Mouse (Mus musculus) forebrain, embryonic 14.5 days (tissue): Measurements from ENCODE around the gene Snx25. TPM values are rescaled to one million over a fixed set of nuclear protein-coding genes. Genes with fewer than 3 reads are reported as not detected.

Source experiments
- ATAC-seq: fragments of 200-750 bp; cut with Nextera tagmentation; 2 replicates; pipeline ENCODE4 v1.8.0; 2017; ENCODE audit warnings: mild to moderate bottlenecking, moderate library complexity
- DNase-seq: peaks from one replicate; pipeline ENCODE4 v3.0.0-alpha.2; 2015; ENCODE audit warnings: low spot score
- H3K27ac ChIP-seq: fragments of 300-500 bp; sonication (generic); 2 replicates; pipeline ENCODE4 v1.5.1; 2014; ENCODE audit warnings: low read depth, mild to moderate bottlenecking, control low read depth, low read length, moderate library complexity
- H3K27me3 ChIP-seq: fragments of 300-500 bp; sonication (generic); replicated peaks from 2 replicates; pipeline ENCODE4 v1.6.1; 2014; ENCODE audit warnings: low read length, control low read depth, mixed read lengths; ENCODE audit not compliant: control insufficient read depth, insufficient read depth
- H3K36me3 ChIP-seq: fragments of 300-500 bp; sonication (generic); 2 replicates; pipeline ENCODE4 v1.6.1; 2014; ENCODE audit warnings: low read length, control low read depth; ENCODE audit not compliant: control insufficient read depth, insufficient read depth
- H3K4me1 ChIP-seq: fragments of 300-500 bp; sonication (generic); 2 replicates; pipeline ENCODE4 v1.6.1; 2014; ENCODE audit warnings: antibody characterized with exemption, low read length, control low read depth; ENCODE audit not compliant: control insufficient read depth, insufficient read depth
- H3K4me2 ChIP-seq: fragments of 300-500 bp; sonication (generic); 2 replicates; pipeline ENCODE4 v1.6.1; 2014; ENCODE audit warnings: mild to moderate bottlenecking, control low read depth, low read length
- H3K4me3 ChIP-seq: fragments of 300-500 bp; sonication (generic); 2 replicates; pipeline ENCODE4 v1.5.1; 2014; ENCODE audit warnings: low read depth, low read length, control low read depth
- H3K9ac ChIP-seq: fragments of 300-500 bp; sonication (generic); 2 replicates; pipeline ENCODE4 v1.6.1; 2014; ENCODE audit warnings: mild to moderate bottlenecking, low read length, control low read depth, moderate library complexity
- H3K9me3 ChIP-seq: fragments of 300-500 bp; sonication (generic); replicated peaks from 2 replicates; pipeline ENCODE4 v1.6.1; 2016; ENCODE audit warnings: low read length, control low read depth, mixed read lengths; ENCODE audit not compliant: control insufficient read depth
- WGBS: fragments of 180-500 bp; shearing (Covaris S2); extraction: QIAGEN DNeasy Blood & Tissue Kit; methylation state at CpG from one replicate; pipeline ENCODE4 v1.1.7; 2014; 5-methylcytosine and 5-hydroxymethylcytosine counted together
- polyA plus RNA-seq: library from polyadenylated mRNA; unstranded; fragments of >200 nt; fragmentation: Nextera tagmentation; extraction: Ambion mirVana; gene quantifications from 2 replicates; pipeline ENCODE4 v1.2.1, GENCODE M21; 2014

Gene Snx25
- polyA plus RNA-seq, 1 experiment from 2014 or later, result 7.4 TPM

- no peaks in the 10 kb centered on the region for H3K27me3 ChIP-seq
- peak overlapping the region; percentile 77 for H3K4me2 ChIP-seq
- H3K9ac ChIP-seq, result peak overlapping the region; percentile 88
- peak overlapping the region; percentile 79 for H3K27ac ChIP-seq
- H3K4me1 ChIP-seq, result peaks cover 11% of the 10 kb centered on the region; the same call in 1 of the 2 replicates
- DNase-seq (peak; percentile 97), ATAC-seq (peak; percentile 98)
- no peaks in the 10 kb centered on the region for H3K9me3 ChIP-seq
- H3K36me3 ChIP-seq, result no peaks in the 10 kb centered on the region
- WGBS, result 3% methylated on average over 68 of the region's 77 CpGs
- peak overlapping the region; percentile 78 for H3K4me3 ChIP-seq
Measured at GRCm38 (mm10) chr8:46162953-46163869, 11.3 kb upstream of the Snx25 start.

GRCm38 (mm10) chr8:46153042-46153441 lies 1.1 kb upstream of the Snx25 start:
- whole genome bisulfite sequencing, result 25% methylated on average over 2 of the region's 2 CpGs
- Histone ChIP-seq H3K4me3 (no peak overlapping the region), H3K27ac (no peak overlapping the region), H3K9ac (no peak overlapping the region), H3K9me3 (no peaks in the 10 kb centered on the region), H3K4me2 (peak overlapping the region; percentile 65), H3K27me3 (no peaks in the 10 kb centered on the region), H3K4me1 (peaks cover 7% of the 10 kb centered on the region; the same call in 1 of the 2 replicates), H3K36me3 (no peaks in the 10 kb centered on the region)
- no peak for DNase-seq
- ATAC-seq, result peak; percentile 3; the same call in 1 of the 2 replicates

- Histone ChIP-seq H3K27ac (peak within 1 kb of the TSS; percentile 65), H3K4me1 (peaks cover 7% of the 10 kb centered on the region; the same call in 1 of the 2 replicates), H3K4me3 (peak within 1 kb of the TSS; percentile 86), H3K9me3 (no peaks in the 10 kb centered on the region), H3K9ac (peak within 1 kb of the TSS; percentile 82), H3K4me2 (peak within 1 kb of the TSS; percentile 65), H3K36me3 (no peaks in the 10 kb centered on the region), H3K27me3 (no peaks in the 10 kb centered on the region)
- DNase-seq (peak; percentile 55), ATAC-seq (peak; percentile 80)
- 1% methylated on average over 67 of the region's 75 CpGs for WGBS
Measured at GRCm38 (mm10) chr8:46151202-46152062, 527 bp downstream of the Snx25 start, which contains the start of gene Cfap97. Gene Cfap97 (plus strand): TSS chr8:46151771.

GRCm38 (mm10) chr8:46149782-46150181 lies 2.2 kb downstream of the Snx25 start:
- Histone ChIP-seq H3K9ac (no peak overlapping the region), H3K27me3 (no peaks in the 10 kb centered on the region), H3K4me1 (peaks cover 11% of the 10 kb centered on the region; the same call in 1 of the 2 replicates), H3K27ac (no peak overlapping the region), H3K9me3 (no peaks in the 10 kb centered on the region), H3K4me2 (no peak overlapping the region), H3K36me3 (no peaks in the 10 kb centered on the region), H3K4me3 (no peak overlapping the region)
- 81% methylated on average over 9 of the region's 9 CpGs for WGBS
- no peak for DNase-seq
- ATAC-seq, result no peak

- Histone ChIP-seq H3K27ac (no peak overlapping the region), H3K36me3 (no peaks in the 10 kb centered on the region), H3K4me3 (no peak overlapping the region), H3K4me2 (no peak overlapping the region), H3K9ac (no peak overlapping the region), H3K9me3 (no peaks in the 10 kb centered on the region), H3K4me1 (peaks cover 11% of the 10 kb centered on the region; the same call in 1 of the 2 replicates), H3K27me3 (no peaks in the 10 kb centered on the region)
- 91% methylated on average over 6 of the region's 6 CpGs for WGBS
- no peak for DNase-seq
- no peak for ATAC-seq
Measured at GRCm38 (mm10) chr8:46149306-46149705, 2.7 kb downstream of the Snx25 start.

GRCm38 (mm10) chr8:46146173-46146572 lies 5.8 kb downstream of the Snx25 start:
- Histone ChIP-seq H3K27ac (no peak overlapping the region), H3K4me2 (no peak overlapping the region), H3K27me3 (no peaks in the 10 kb centered on the region), H3K4me1 (peaks cover 12% of the 10 kb centered on the region; the same call in 1 of the 2 replicates), H3K4me3 (no peak overlapping the region), H3K36me3 (no peaks in the 10 kb centered on the region), H3K9me3 (no peaks in the 10 kb centered on the region), H3K9ac (no peak overlapping the region)
- no peak for ATAC-seq
- WGBS, result 35% methylated on average over 3 of the region's 3 CpGs
- no peak for DNase-seq

GRCm38 (mm10) chr8:46143924-46144323 lies 8.0 kb downstream of the Snx25 start:
- DNase-seq, result peak; percentile 30

GRCm38 (mm10) chr8:46143470-46143869 lies 8.5 kb downstream of the Snx25 start:
- Histone ChIP-seq H3K9ac (no peak overlapping the region), H3K36me3 (no peaks in the 10 kb centered on the region), H3K27ac (no peak overlapping the region), H3K4me1 (peaks cover 6% of the 10 kb centered on the region; the same call in 1 of the 2 replicates), H3K4me2 (no peak overlapping the region), H3K27me3 (no peaks in the 10 kb centered on the region), H3K4me3 (no peak overlapping the region), H3K9me3 (no peaks in the 10 kb centered on the region)
- ATAC-seq (no peak), DNase-seq (no peak)
- WGBS, result 75% methylated on average over 5 of the region's 5 CpGs

More at GRCm38 (mm10) chr8:46143924-46144323, 8.0 kb downstream of the Snx25 start:
- Histone ChIP-seq H3K9me3 (no peaks in the 10 kb centered on the region), H3K27me3 (no peaks in the 10 kb centered on the region), H3K4me3 (no peak overlapping the region), H3K36me3 (no peaks in the 10 kb centered on the region), H3K4me1 (peaks cover 6% of the 10 kb centered on the region; the same call in 1 of the 2 replicates), H3K4me2 (no peak overlapping the region), H3K27ac (no peak overlapping the region), H3K9ac (no peak overlapping the region)
- 50% methylated on average over 1 of the region's 1 CpGs for WGBS
- no peak for ATAC-seq
